Mouse (Mus musculus): ENCODE results near the gene Opcml. TPM values are rescaled to one million over a fixed set of nuclear protein-coding genes. Genes with fewer than 3 reads are reported as not detected.

The Opcml gene
- polyA plus RNA-seq, 1 experiment from 2014 or later, result 13.3 TPM

DNA sequence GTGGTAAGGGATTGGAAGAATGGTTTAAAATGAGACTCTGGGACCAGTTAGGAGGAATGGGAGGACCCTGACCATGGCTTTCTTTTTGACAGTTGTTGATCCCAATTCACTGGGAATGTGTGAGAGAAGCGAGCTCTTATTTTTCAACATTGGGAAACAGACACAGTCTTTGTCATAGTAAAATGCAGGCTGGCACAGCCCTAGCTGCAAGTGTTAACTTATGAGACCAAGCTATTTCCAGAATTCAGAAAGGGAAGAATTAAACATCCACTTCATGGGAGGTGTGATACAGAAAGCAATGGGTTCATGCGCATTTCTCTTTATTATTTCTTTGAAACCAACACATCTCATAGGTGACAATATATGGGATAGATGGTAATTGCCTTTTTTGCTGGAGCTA lies 947.4 kb downstream of the Opcml start:
- Histone ChIP-seq H3K36me3 (ENCODE audit: control insufficient read depth, insufficient read depth, low read length) (no peaks in the 10 kb centered on the region), H3K9me3 (replicated peaks; ENCODE audit: control insufficient read depth, low read length) (no peaks in the 10 kb centered on the region), H3K4me2 (ENCODE audit: low read length) (no peak overlapping the region), H3K9ac (ENCODE audit: low read length) (no peak overlapping the region), H3K27me3 (replicated peaks; ENCODE audit: control insufficient read depth, insufficient read depth, low read length) (no peaks in the 10 kb centered on the region), H3K4me3 (ENCODE audit: low read depth, low read length) (no peak overlapping the region), H3K4me1 (ENCODE audit: control insufficient read depth, insufficient read depth, low read length) (peaks cover 7% of the 10 kb centered on the region; the same call in 1 of the 2 replicates), H3K27ac (ENCODE audit: low read depth, low read length) (0 out of 2 replicates have a peak overlapping the region, but pooled peaks have one; percentile 44)
- ATAC-seq (peak; percentile 7; the same call in 1 of the 2 replicates), DNase-seq (ENCODE audit: low spot score) (peak; percentile 16)
- 81% methylated on average over 2 of the region's 2 CpGs for WGBS

DNA sequence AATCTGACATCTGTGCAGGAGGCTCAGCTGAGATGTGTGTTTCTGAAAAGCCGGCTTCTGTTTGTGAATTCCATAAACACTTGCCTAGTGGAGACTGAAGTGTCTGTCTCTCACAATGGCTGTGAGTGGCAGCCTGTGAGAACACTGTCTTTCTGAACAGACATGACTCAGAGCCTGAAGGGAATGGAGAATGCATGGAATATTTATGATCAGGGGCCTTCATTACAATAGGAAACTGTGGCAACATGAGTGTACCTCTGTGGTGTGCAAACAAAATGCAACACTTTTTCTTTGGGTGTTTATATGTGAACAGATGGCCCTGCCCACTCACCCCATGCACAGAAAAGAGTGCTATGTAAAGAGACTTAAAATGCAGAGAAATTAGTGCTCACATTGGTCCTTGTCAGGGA lies 947.9 kb downstream of the Opcml start:
- Histone ChIP-seq H3K4me3 (ENCODE audit: low read depth, low read length) (no peak overlapping the region), H3K9ac (ENCODE audit: low read length) (no peak overlapping the region), H3K4me1 (ENCODE audit: control insufficient read depth, insufficient read depth, low read length) (peaks cover 7% of the 10 kb centered on the region; the same call in 1 of the 2 replicates), H3K27ac (ENCODE audit: low read depth, low read length) (0 out of 2 replicates have a peak overlapping the region, but pooled peaks have one; percentile 44), H3K36me3 (ENCODE audit: control insufficient read depth, insufficient read depth, low read length) (no peaks in the 10 kb centered on the region), H3K27me3 (replicated peaks; ENCODE audit: control insufficient read depth, insufficient read depth, low read length) (no peaks in the 10 kb centered on the region), H3K4me2 (ENCODE audit: low read length) (no peak overlapping the region), H3K9me3 (replicated peaks; ENCODE audit: control insufficient read depth, low read length) (no peaks in the 10 kb centered on the region)
- DNase-seq (ENCODE audit: low spot score), result peak; percentile 76
- ATAC-seq, result peak; percentile 89
- WGBS, result 26% methylated on average over 1 of the region's 1 CpGs

DNA sequence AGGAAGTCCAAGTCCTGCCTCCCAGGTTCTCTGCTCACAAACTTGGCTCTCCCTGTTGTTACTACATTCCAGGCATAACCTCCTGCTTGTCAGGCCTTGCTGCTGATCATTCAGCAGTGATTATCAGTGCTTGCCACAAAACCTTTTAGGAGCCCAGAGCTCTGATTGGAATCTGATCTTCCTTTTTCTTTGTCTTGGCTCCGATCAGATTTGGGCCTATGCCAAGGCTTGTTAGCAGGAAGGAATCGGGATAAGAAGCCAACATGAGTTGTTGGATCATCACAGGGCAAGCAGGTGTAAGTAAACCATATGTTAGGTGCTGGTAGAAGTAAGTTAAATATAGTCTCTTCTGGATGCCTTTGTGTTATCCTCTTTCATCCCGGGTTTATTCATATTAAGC lies 954.2 kb downstream of the Opcml start:
- ATAC-seq (no peak), DNase-seq (ENCODE audit: low spot score) (peak; percentile 52)
- Histone ChIP-seq H3K27ac (ENCODE audit: low read depth, low read length) (no peak overlapping the region), H3K36me3 (ENCODE audit: control insufficient read depth, insufficient read depth, low read length) (no peaks in the 10 kb centered on the region), H3K4me1 (ENCODE audit: control insufficient read depth, insufficient read depth, low read length) (no peaks in the 10 kb centered on the region), H3K9ac (ENCODE audit: low read length) (no peak overlapping the region), H3K4me3 (ENCODE audit: low read depth, low read length) (no peak overlapping the region), H3K9me3 (replicated peaks; ENCODE audit: control insufficient read depth, low read length) (no peaks in the 10 kb centered on the region), H3K27me3 (replicated peaks; ENCODE audit: control insufficient read depth, insufficient read depth, low read length) (no peaks in the 10 kb centered on the region), H3K4me2 (ENCODE audit: low read length) (no peak overlapping the region)
- WGBS, result 47% methylated on average over 3 of the region's 3 CpGs

DNA sequence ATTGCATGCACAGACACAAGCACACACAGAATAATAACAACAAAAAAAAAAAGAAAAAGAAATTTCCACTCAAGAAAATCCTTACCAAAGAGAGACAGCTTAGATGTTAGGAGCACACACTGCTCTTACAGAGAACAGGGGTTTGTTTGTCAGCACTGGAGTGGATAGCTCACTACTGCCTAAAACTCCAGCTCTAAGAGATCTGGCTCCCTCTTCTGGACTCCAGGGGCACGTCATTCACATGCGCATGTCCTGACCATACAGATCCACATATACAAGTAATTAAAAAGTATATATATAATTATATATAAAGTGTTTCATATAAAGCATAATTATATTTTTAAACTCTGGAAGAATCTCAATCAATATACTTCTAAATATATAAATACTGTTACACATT lies 958.3 kb downstream of the Opcml start:
- 76% methylated on average over 2 of the region's 2 CpGs for WGBS

DNA sequence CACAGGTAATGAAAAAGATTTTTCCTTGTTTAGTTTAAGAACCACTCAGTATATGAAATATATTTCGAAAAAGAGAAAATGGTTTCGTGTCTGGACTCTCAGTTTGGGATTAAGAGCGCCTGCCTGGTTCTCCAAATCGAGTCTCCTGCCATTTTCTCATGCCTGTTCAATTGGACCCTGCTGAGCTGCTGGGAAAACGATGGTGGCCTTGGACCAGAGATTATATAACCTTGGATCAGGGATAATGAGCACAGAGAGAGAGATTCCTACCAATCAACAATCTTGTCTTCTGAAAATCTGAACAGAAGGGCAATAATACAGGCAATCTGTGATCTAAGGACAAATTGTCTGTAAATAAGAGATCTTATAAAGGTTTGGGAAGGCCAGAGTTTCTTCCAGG lies 962.3 kb downstream of the Opcml start:
- Histone ChIP-seq H3K4me1 (ENCODE audit: control insufficient read depth, insufficient read depth, low read length) (no peaks in the 10 kb centered on the region), H3K4me3 (ENCODE audit: low read depth, low read length) (no peak overlapping the region), H3K27me3 (replicated peaks; ENCODE audit: control insufficient read depth, insufficient read depth, low read length) (no peaks in the 10 kb centered on the region), H3K4me2 (ENCODE audit: low read length) (no peak overlapping the region), H3K36me3 (ENCODE audit: control insufficient read depth, insufficient read depth, low read length) (no peaks in the 10 kb centered on the region), H3K9me3 (replicated peaks; ENCODE audit: control insufficient read depth, low read length) (no peaks in the 10 kb centered on the region), H3K27ac (ENCODE audit: low read depth, low read length) (no peak overlapping the region), H3K9ac (ENCODE audit: low read length) (no peak overlapping the region)
- 49% methylated on average over 5 of the region's 5 CpGs for WGBS
- DNase-seq (ENCODE audit: low spot score) (no peak), ATAC-seq (no peak)

More for the DNA sequence above, 958.3 kb downstream of the Opcml start:
- ATAC-seq (no peak), DNase-seq (ENCODE audit: low spot score) (peak; percentile 56)
- H3K9ac ChIP-seq (ENCODE audit: low read length), result no peak overlapping the region
- no peaks in the 10 kb centered on the region for H3K36me3 ChIP-seq (ENCODE audit: control insufficient read depth, insufficient read depth, low read length)
- H3K27me3 ChIP-seq (replicated peaks; ENCODE audit: control insufficient read depth, insufficient read depth, low read length), result no peaks in the 10 kb centered on the region
- H3K4me1 ChIP-seq (ENCODE audit: control insufficient read depth, insufficient read depth, low read length), result no peaks in the 10 kb centered on the region
- H3K27ac ChIP-seq (ENCODE audit: low read depth, low read length), result no peak overlapping the region
- no peak overlapping the region for H3K4me3 ChIP-seq (ENCODE audit: low read depth, low read length)
- H3K4me2 ChIP-seq (ENCODE audit: low read length), result no peak overlapping the region
- H3K9me3 ChIP-seq (replicated peaks; ENCODE audit: control insufficient read depth, low read length), result no peaks in the 10 kb centered on the region

DNA sequence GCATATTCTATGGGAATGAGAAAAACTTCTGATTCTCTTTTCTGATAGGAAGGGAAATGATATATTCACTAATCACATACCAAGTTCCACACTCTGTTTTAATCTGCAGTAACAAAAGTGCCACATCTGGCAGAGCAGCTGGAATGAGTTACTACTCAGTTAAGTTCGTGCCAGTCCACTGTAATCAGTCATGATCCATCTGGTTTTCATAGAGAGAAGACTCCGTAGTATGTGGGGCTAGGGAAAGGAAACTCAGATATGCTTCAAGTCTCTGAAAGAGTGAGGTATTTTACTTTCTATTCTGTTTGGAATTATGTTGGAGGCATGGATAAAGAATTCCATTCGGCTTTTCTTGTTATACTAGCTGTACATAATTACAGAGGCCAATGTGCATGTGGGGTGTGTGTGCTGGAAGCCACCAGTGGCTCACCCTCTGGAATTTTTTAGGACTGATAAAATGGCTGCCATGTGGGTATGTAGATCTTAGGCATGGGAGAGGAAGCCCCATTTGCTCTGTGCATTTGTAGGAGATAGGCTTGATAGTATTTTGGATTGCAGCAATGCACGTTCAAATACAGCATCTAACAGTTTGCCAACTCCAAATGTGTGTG lies 966.4 kb downstream of the Opcml start:
- Histone ChIP-seq H3K4me2 (ENCODE audit: low read length) (no peak overlapping the region), H3K4me1 (ENCODE audit: control insufficient read depth, insufficient read depth, low read length) (no peaks in the 10 kb centered on the region), H3K4me3 (ENCODE audit: low read depth, low read length) (no peak overlapping the region), H3K9ac (ENCODE audit: low read length) (no peak overlapping the region), H3K27me3 (replicated peaks; ENCODE audit: control insufficient read depth, insufficient read depth, low read length) (no peaks in the 10 kb centered on the region), H3K36me3 (ENCODE audit: control insufficient read depth, insufficient read depth, low read length) (no peaks in the 10 kb centered on the region), H3K27ac (ENCODE audit: low read depth, low read length) (no peak overlapping the region), H3K9me3 (replicated peaks; ENCODE audit: control insufficient read depth, low read length) (no peaks in the 10 kb centered on the region)
- ATAC-seq, result no peak
- DNase-seq (ENCODE audit: low spot score), result no peak
- 90% methylated on average over 4 of the region's 4 CpGs for WGBS

DNA sequence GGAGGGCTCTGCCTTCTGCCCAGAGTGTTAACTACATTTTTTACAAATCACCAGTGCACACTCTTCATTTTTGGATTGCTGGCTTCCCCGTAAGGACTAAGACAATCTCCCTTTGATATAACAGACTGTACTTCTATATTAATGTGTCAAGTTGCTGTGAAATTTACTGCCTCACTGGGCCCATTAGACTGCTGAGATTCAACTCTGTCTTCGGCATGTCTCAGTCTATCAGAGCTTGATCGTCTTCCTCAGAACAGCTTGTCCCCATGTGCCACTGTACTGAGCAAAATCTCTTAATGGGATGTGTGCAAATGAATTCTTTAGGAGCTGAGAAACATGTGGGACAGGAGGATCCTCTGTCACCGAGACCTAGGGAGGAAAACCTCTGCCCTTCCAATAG lies 970.9 kb downstream of the Opcml start:
- Histone ChIP-seq H3K36me3 (ENCODE audit: control insufficient read depth, insufficient read depth, low read length) (no peaks in the 10 kb centered on the region), H3K4me3 (ENCODE audit: low read depth, low read length) (no peak overlapping the region), H3K27me3 (replicated peaks; ENCODE audit: control insufficient read depth, insufficient read depth, low read length) (no peaks in the 10 kb centered on the region), H3K4me1 (ENCODE audit: control insufficient read depth, insufficient read depth, low read length) (no peaks in the 10 kb centered on the region), H3K27ac (ENCODE audit: low read depth, low read length) (no peak overlapping the region), H3K9ac (ENCODE audit: low read length) (no peak overlapping the region), H3K9me3 (replicated peaks; ENCODE audit: control insufficient read depth, low read length) (no peaks in the 10 kb centered on the region), H3K4me2 (ENCODE audit: low read length) (no peak overlapping the region)
- DNase-seq (ENCODE audit: low spot score), result no peak
- 83% methylated on average over 4 of the region's 4 CpGs for WGBS
- no peak for ATAC-seq

DNA sequence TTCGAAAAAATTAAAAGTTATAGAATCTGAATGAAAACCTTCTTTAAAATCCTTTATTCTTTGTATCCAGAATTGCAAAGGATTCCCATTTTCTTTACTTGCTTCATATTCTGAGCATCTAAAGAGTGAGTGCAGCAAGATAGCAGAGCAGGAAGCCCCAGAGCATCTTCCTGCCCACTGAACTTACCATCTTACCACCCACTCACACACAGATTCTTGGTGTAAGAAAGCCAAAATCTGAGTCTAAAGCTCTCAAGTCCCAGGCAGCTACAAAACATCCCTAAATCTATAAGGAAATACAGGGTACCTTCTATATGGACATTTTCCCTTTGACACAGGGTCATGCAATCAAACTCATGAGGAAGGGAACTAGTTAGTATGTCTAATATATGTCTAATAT lies 973.6 kb downstream of the Opcml start:
- DNase-seq (ENCODE audit: low spot score) (no peak), ATAC-seq (no peak)
- H3K36me3 ChIP-seq (ENCODE audit: control insufficient read depth, insufficient read depth, low read length), result no peaks in the 10 kb centered on the region
- H3K4me2 ChIP-seq (ENCODE audit: low read length), result no peak overlapping the region
- no peak overlapping the region for H3K9ac ChIP-seq (ENCODE audit: low read length)
- no peak overlapping the region for H3K4me3 ChIP-seq (ENCODE audit: low read depth, low read length)
- H3K4me1 ChIP-seq (ENCODE audit: control insufficient read depth, insufficient read depth, low read length), result no peaks in the 10 kb centered on the region
- H3K27ac ChIP-seq (ENCODE audit: low read depth, low read length), result no peak overlapping the region
- no peaks in the 10 kb centered on the region for H3K9me3 ChIP-seq (replicated peaks; ENCODE audit: control insufficient read depth, low read length)
- H3K27me3 ChIP-seq (replicated peaks; ENCODE audit: control insufficient read depth, insufficient read depth, low read length), result no peaks in the 10 kb centered on the region
- 79% methylated on average over 1 of the region's 1 CpGs for WGBS

DNA sequence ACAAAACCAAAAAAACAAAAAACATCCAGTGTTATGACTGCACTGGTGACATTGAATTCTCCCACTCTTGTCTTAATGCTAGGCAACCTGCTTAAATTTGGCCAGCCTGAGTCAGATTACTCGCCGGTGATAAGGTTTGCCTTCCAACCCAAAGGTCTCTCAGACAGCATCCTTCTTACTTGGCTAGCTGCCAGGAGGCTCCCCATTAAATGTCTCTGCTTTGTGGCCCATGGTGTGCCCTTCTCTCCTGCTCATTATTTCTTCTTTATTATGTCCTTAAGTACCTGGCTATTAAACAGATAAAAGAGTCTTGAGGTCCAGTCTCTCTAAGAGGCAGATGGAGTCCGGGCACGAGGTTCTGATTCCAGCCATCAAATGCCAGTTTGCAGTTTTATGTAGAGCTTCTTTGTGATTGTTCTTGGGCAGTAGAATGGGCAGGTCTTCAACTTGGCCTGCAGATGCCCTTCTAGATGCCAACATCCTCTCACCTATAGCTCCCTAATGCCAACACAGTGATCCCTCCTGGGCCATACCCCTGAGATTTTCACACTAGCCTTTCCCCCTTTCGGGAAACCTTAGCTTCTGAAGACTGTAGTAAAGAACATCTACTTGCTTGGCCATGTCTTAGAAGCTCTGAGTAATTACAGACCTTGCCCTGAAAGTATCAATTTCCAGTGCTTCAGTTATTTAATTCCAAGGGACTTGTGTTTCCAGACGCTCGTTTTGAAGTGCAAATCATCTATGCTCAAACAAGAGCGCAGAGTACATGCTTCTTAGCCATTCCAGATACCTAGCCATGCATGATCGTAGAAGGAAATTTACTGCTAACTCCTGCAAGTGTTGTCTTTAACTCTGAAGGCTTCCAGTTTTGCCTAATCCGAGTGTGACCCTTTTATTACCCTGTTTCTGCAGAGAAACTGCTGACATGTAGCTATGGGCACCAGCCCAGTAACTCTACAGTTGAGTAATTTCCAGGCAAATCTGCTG lies 986.2 kb downstream of the Opcml start:
- no peaks in the 10 kb centered on the region for H3K9me3 ChIP-seq (replicated peaks; ENCODE audit: control insufficient read depth, low read length)
- 63% methylated on average over 10 of the region's 10 CpGs for WGBS

More for the DNA sequence above, 986.2 kb downstream of the Opcml start:
- H3K27me3 ChIP-seq (replicated peaks; ENCODE audit: control insufficient read depth, insufficient read depth, low read length), result no peaks in the 10 kb centered on the region
- DNase-seq (ENCODE audit: low spot score) (no peak), ATAC-seq (no peak)
- H3K27ac ChIP-seq (ENCODE audit: low read depth, low read length), result no peak overlapping the region
- no peak overlapping the region for H3K4me2 ChIP-seq (ENCODE audit: low read length)
- no peak overlapping the region for H3K9ac ChIP-seq (ENCODE audit: low read length)
- peaks cover 5% of the 10 kb centered on the region for H3K4me1 ChIP-seq (ENCODE audit: control insufficient read depth, insufficient read depth, low read length)
- H3K4me3 ChIP-seq (ENCODE audit: low read depth, low read length), result no peak overlapping the region
- H3K36me3 ChIP-seq (ENCODE audit: control insufficient read depth, insufficient read depth, low read length), result no peaks in the 10 kb centered on the region
